30 mouse cellular contexts compared by ENCODE assay signal in the genomic region with DNA sequence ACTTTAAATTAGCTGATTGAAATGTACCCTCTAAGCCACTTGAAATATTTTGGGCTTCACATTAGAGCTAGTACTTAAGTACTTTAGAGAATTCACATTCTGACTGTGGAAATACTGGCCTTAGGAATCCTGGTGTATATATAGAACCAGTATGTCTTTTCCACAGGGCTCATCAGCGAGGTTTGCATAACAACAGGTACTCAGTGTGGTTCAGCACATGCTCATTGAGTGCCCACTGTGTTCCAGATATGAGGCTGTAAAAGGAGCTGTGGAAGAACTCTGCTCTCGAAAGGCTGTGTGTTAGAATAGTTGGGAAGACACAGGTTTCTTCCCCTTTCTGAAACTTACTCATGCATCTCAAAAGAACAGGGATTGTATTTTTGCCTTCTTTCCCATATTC. TPM values are rescaled to one million over a fixed set of nuclear protein-coding genes. Genes with fewer than 3 reads are reported as not detected.
"Had no signal": no experiment of that assay in that cellular context is flagged by ENCODE, and none has a peak within 500 bp of the region (broad histone marks: within the 10 kb centered on the region; RNA-seq: fewer than 3 reads in every experiment).

No protein-coding gene starts in this region.

- H3K4me3 ChIP-seq: limb, embryonic 10.5 days; limb, embryonic 12.5 days; limb, embryonic 13.5 days; limb, embryonic 15.5 days; liver, embryonic 12.5 days; liver, embryonic 13.5 days; liver, embryonic 15.5 days; lung, embryonic 15.5 days; megakaryocyte, embryonic 14.5 days; midbrain, embryonic 10.5 days; midbrain, embryonic 12.5 days; midbrain, embryonic 13.5 days; midbrain, embryonic 15.5 days; myocyte; neural tube, embryonic 12.5 days had no signal

- H3K4me1 ChIP-seq: limb, embryonic 10.5 days; limb, embryonic 12.5 days; limb, embryonic 15.5 days; liver, embryonic 12.5 days; liver, embryonic 13.5 days; liver, embryonic 15.5 days; megakaryocyte, embryonic 14.5 days; midbrain, embryonic 10.5 days; midbrain, embryonic 12.5 days; midbrain, embryonic 13.5 days; neural tube, embryonic 12.5 days had no signal

- DNase-seq: left cerebral cortex, postnatal 4 days; liver; liver, embryonic 13.5 days; liver, postnatal 0 days; lung, adult 18-20 months; lung, adult 2 months; lung, postnatal 10 days; lung, postnatal 14 days; lung, postnatal 36 days; lung, postnatal 4 days; midbrain, embryonic 14.5 days had no signal

- H3K27me3 ChIP-seq: liver, embryonic 12.5 days; liver, embryonic 13.5 days; liver, embryonic 15.5 days; lung, embryonic 15.5 days; megakaryocyte, embryonic 14.5 days; midbrain, embryonic 15.5 days had no signal

- H3K27ac ChIP-seq: limb, embryonic 10.5 days; limb, embryonic 12.5 days; limb, embryonic 13.5 days; limb, embryonic 15.5 days; liver, embryonic 12.5 days; liver, embryonic 13.5 days; liver, embryonic 14.5 days; liver, embryonic 15.5 days; lung, embryonic 15.5 days; macrophage; midbrain, embryonic 10.5 days; midbrain, embryonic 12.5 days; midbrain, embryonic 13.5 days; midbrain, embryonic 15.5 days; neural tube, embryonic 12.5 days had no signal

- H3K9ac ChIP-seq: limb, embryonic 12.5 days; limb, embryonic 13.5 days; limb, embryonic 15.5 days; liver, embryonic 12.5 days; liver, embryonic 13.5 days; liver, embryonic 14.5 days; liver, embryonic 15.5 days; liver, postnatal 0 days; lung, embryonic 14.5 days; lung, embryonic 15.5 days; midbrain, embryonic 12.5 days; midbrain, embryonic 13.5 days; midbrain, embryonic 15.5 days; neural tube, embryonic 12.5 days had no signal

- H3K36me3 ChIP-seq: limb, embryonic 10.5 days; limb, embryonic 12.5 days; limb, embryonic 13.5 days; limb, embryonic 15.5 days; liver, embryonic 12.5 days; liver, embryonic 13.5 days; liver, embryonic 15.5 days; lung, embryonic 15.5 days; midbrain, embryonic 10.5 days; midbrain, embryonic 12.5 days; midbrain, embryonic 13.5 days; midbrain, embryonic 15.5 days; neural tube, embryonic 12.5 days had no signal

- H3K9me3 ChIP-seq: limb, embryonic 10.5 days; limb, embryonic 12.5 days; limb, embryonic 13.5 days; limb, embryonic 15.5 days; liver, embryonic 12.5 days; liver, embryonic 13.5 days; liver, embryonic 15.5 days; lung, embryonic 15.5 days; megakaryocyte, embryonic 14.5 days; midbrain, embryonic 10.5 days; midbrain, embryonic 12.5 days; midbrain, embryonic 13.5 days; midbrain, embryonic 15.5 days; neural tube, embryonic 12.5 days had no signal

RNA-seq across cellular contexts. Expression of a gene that starts 7.0 kb away (rescaled TPM):
- total RNA-seq: megakaryocyte progenitor cell, adult 5-6 weeks; megakaryocyte-erythroid progenitor cell, adult 5-6 weeks had no signal
- polyA plus RNA-seq: macrophage had no signal
